Mouse (Mus musculus) limb, embryonic 11.5 days (tissue): ENCODE measurements around the gene Ifi203. TPM values are rescaled to one million over a fixed set of nuclear protein-coding genes. Genes with fewer than 3 reads are reported as not detected.
"Not testable (repeated sequence)": the region's sequence is repeated elsewhere in the genome, so short reads cannot be mapped to it uniquely, and the experiment has no call there.

ENCODE experiments used
- ATAC-seq: fragments of 200-750 bp; cut with Nextera tagmentation; 2 replicates; pipeline ENCODE4 v1.8.0; 2017; ENCODE audit warnings: low read depth; ENCODE audit not compliant: insufficient number of reproducible peaks, low FRiP score, low TSS enrichment
- DNase-seq: peaks from one replicate; pipeline ENCODE4 v3.0.0-alpha.2; 2015; ENCODE audit warnings: low spot score
- H3K27ac ChIP-seq: fragments of 300-500 bp; sonication (generic); replicated peaks from 2 replicates; pipeline ENCODE4 v1.5.1; 2014; ENCODE audit warnings: low read depth, mild to moderate bottlenecking, low read length
- H3K27me3 ChIP-seq: fragments of 300-500 bp; sonication (generic); 2 replicates; pipeline ENCODE4 v1.6.1; 2014; ENCODE audit warnings: mild to moderate bottlenecking, low read length, mixed read lengths; ENCODE audit not compliant: control insufficient read depth, insufficient read depth
- H3K36me3 ChIP-seq: fragments of 300-500 bp; sonication (generic); 2 replicates; pipeline ENCODE4 v1.6.1; 2014; ENCODE audit warnings: mild to moderate bottlenecking, low read length, moderate library complexity, mixed read lengths; ENCODE audit not compliant: control insufficient read depth, insufficient read depth
- H3K4me1 ChIP-seq: fragments of 300-500 bp; sonication (generic); 2 replicates; pipeline ENCODE4 v1.6.1; 2014; ENCODE audit warnings: low read length, mixed read lengths; ENCODE audit not compliant: control insufficient read depth, insufficient read depth
- H3K4me2 ChIP-seq: fragments of 300-500 bp; sonication (generic); 2 replicates; pipeline ENCODE4 v1.6.1; 2014; ENCODE audit warnings: low read depth, mild to moderate bottlenecking, moderate library complexity; ENCODE audit not compliant: severe bottlenecking
- H3K4me3 ChIP-seq: fragments of 300-500 bp; sonication (generic); 2 replicates; pipeline ENCODE4 v1.5.1; 2014; ENCODE audit warnings: low read depth, low read length
- H3K9ac ChIP-seq: fragments of 300-500 bp; sonication (generic); 2 replicates; pipeline ENCODE4 v1.6.1; 2014; ENCODE audit warnings: mild to moderate bottlenecking, low read length
- H3K9me3 ChIP-seq: fragments of 300-500 bp; sonication (generic); 2 replicates; pipeline ENCODE4 v1.6.1; 2016; ENCODE audit warnings: low read length; ENCODE audit not compliant: control insufficient read depth
- WGBS: fragments of 180-500 bp; shearing (Covaris S2); extraction: QIAGEN DNeasy Blood & Tissue Kit; methylation state at CpG from one replicate; pipeline ENCODE4 v1.1.7; 2014; 5-methylcytosine and 5-hydroxymethylcytosine counted together
- polyA plus RNA-seq: library from polyadenylated mRNA; unstranded; fragments of >200 nt; fragmentation: Nextera tagmentation; extraction: Ambion mirVana; gene quantifications from 2 replicates; pipeline ENCODE4 v1.2.1, GENCODE M21; 2014

Gene Ifi203
- polyA plus RNA-seq, 1 experiment from 2014 or later, result 0.04 TPM

DNA sequence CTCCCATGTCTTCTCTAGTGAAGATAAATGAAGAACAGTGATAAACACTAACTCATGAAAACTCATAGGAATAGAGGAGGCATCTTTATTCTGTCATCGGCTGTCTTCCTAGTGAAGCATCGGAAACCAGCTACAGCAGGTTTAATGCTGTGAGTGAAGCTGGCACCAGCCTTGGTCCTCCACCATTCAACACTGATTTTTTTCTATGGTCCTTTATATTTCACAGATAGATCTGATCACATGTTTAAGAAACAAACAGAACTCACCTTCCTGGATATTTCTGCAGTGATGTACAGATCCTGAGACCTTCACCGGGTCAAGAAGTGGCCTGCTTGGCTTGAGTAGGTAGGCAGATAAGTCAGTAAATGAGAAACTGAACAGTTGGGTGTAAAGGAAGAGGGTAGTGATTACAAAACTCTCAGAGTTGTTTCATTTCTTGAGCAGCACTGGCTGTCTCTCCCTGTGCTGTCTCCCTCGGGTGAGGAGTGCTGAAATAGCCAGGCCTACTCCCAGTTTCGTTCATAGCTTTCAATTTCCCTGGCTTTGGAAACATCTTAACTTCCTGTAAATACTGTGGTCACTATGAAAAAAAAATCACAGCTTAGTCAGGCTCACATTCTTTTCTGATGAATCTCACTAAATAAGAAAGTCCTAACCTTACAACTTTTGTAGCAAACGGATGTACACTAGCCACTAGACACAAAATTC, 29.8 kb downstream of the Ifi203 start, which contains the start of gene Ifi211:
Gene Ifi211 (minus strand): TSS at position 499 of the 708 bp plus-strand sequence.
- H3K36me3 ChIP-seq, H3K9me3 ChIP-seq, H3K9ac ChIP-seq, H3K4me2 ChIP-seq, H3K27ac ChIP-seq, H3K27me3 ChIP-seq, DNase-seq, H3K4me1 ChIP-seq, H3K4me3 ChIP-seq, ATAC-seq: not testable (repeated sequence)
- 85% methylated on average over 6 of the region's 6 CpGs for WGBS

DNA sequence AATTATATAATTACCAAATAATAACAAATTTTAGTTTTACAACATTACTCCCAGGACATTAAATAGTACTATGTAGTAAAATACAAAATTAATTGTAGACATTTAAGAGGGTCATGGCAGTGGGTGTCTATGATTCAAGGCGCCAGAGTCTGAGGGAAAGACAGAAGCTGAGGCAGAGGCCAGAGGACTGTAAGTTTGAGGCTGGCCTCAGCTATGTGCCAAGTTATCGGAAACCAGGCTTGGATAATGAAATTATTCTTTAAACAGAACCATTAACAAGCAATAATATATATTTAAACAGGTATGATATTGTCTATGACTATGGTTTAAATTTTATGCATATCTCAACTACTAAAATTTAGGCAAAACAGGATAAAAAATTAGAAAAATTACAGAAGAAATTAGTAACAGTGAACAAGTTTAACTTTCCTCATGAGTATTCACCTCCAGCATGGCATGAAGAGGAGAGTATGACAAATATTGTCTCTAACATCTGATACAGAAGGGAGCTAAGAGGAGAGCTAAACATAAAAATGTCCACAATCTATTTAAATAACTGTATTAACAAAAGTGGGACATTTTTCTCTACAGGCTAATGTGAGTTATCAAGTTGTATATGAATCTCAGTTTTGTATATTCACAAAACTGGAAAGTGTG, 30.5 kb downstream of the Ifi203 start:
- Histone ChIP-seq H3K4me3 (no peak overlapping the region), H3K9me3 (no peaks in the 10 kb centered on the region), H3K36me3 (no peaks in the 10 kb centered on the region), H3K27ac (no peak overlapping the region), H3K4me1 (no peaks in the 10 kb centered on the region), H3K27me3 (no peaks in the 10 kb centered on the region), H3K9ac (no peak overlapping the region), H3K4me2 (no peak overlapping the region)
- no peak for ATAC-seq
- 96% methylated on average over 2 of the region's 2 CpGs for WGBS
- no peak for DNase-seq

GRCm38 (mm10) chr1:173908390-173908789, 34.1 kb downstream of the Ifi203 start:
- not testable (repeated sequence) for ATAC-seq, H3K9ac ChIP-seq, H3K36me3 ChIP-seq, H3K27ac ChIP-seq, DNase-seq, H3K4me1 ChIP-seq, H3K27me3 ChIP-seq, H3K9me3 ChIP-seq, H3K4me3 ChIP-seq, H3K4me2 ChIP-seq

GRCm38 (mm10) chr1:173905885-173906284, 36.6 kb downstream of the Ifi203 start:
- WGBS, result 77% methylated on average over 3 of the region's 4 CpGs
- not testable (repeated sequence) for H3K27me3 ChIP-seq

GRCm38 (mm10) chr1:173889741-173890140, 52.7 kb downstream of the Ifi203 start:
- H3K9me3 ChIP-seq, H3K27ac ChIP-seq, H3K4me3 ChIP-seq, H3K36me3 ChIP-seq, H3K27me3 ChIP-seq, H3K4me2 ChIP-seq, DNase-seq, H3K9ac ChIP-seq, ATAC-seq, H3K4me1 ChIP-seq: not testable (repeated sequence)

More at GRCm38 (mm10) chr1:173905885-173906284, 36.6 kb downstream of the Ifi203 start:
- not testable (repeated sequence) for H3K9ac ChIP-seq, DNase-seq, H3K36me3 ChIP-seq, H3K27ac ChIP-seq, H3K4me3 ChIP-seq, H3K4me1 ChIP-seq, H3K4me2 ChIP-seq, H3K9me3 ChIP-seq, ATAC-seq

DNA sequence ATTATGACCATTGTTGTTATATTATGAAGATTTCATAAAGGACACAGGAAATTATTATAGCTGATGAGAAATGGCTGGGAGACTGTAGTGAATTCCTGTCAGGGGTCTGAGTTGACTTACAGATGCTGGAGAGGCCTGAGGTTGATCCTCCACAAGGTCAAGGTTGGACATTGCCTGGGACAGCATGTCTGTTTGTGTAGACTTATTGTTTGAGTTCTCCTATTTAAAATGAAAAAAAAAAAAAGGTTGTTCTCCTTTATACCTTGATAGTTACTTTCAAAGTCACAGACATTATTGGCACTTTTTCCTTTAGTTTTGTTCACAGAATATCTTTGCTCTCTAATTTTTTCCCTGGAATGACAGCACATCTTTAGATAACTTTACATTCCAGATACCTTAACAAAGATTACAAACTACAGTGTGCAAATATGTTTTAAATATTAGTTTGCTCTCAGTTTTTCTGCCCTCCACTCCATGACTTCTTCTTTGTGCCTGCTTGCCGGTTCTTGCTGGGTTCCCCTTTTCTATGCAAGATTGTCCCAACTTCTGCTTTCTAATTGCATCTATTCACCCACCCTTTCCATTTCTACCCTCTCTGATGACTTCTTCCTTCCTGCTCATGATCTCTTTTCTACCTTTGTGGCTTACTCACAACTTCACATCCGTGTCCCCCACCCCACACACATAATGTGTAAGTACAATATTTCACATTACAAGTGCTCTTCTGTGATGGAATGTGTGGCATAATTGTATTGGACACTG, 55.3 kb downstream of the Ifi203 start:
- H3K4me3 ChIP-seq, H3K27me3 ChIP-seq, ATAC-seq, H3K4me2 ChIP-seq, H3K9me3 ChIP-seq, H3K36me3 ChIP-seq, DNase-seq, H3K27ac ChIP-seq, H3K9ac ChIP-seq, H3K4me1 ChIP-seq: not testable (repeated sequence)
- WGBS, result no CpG with 5 or more reads among the region's 2 CpGs

GRCm38 (mm10) chr1:173880004-173880666, 62.3 kb downstream of the Ifi203 start:
- not testable (repeated sequence) for H3K4me1 ChIP-seq, H3K4me3 ChIP-seq
- 88% methylated on average over 3 of the region's 3 CpGs for WGBS

More at GRCm38 (mm10) chr1:173880004-173880666, 62.3 kb downstream of the Ifi203 start:
- H3K27ac ChIP-seq, H3K36me3 ChIP-seq, H3K27me3 ChIP-seq, H3K9ac ChIP-seq, H3K9me3 ChIP-seq, H3K4me2 ChIP-seq, DNase-seq, ATAC-seq: not testable (repeated sequence)
